Mouse (Mus musculus): ENCODE data around the gene Slc46a3. TPM values are rescaled to one million over a fixed set of nuclear protein-coding genes. Genes with fewer than 3 reads are reported as not detected.
A peak's percentile ranks its signal among the peaks of the same experiment; 100 is the strongest.

Slc46a3 gene
- polyA plus RNA-seq, 1 experiment from 2014 or later, result 4.0 TPM

GRCm38 (mm10) chr5:147868674-147869073 is 25.9 kb downstream of the Slc46a3 start:
- Histone ChIP-seq H3K9ac (ENCODE audit: low read length) (no peak overlapping the region), H3K4me1 (ENCODE audit: control insufficient read depth, insufficient read depth, low read length) (no peaks in the 10 kb centered on the region), H3K27ac (ENCODE audit: low read depth, low read length) (no peak overlapping the region), H3K9me3 (ENCODE audit: control insufficient read depth, low read length) (no peaks in the 10 kb centered on the region), H3K36me3 (ENCODE audit: control insufficient read depth, insufficient read depth, low read length) (peaks cover 19% of the 10 kb centered on the region), H3K27me3 (ENCODE audit: control insufficient read depth, insufficient read depth, low read length) (no peaks in the 10 kb centered on the region), H3K4me2 (ENCODE audit: low read depth) (no peak overlapping the region), H3K4me3 (ENCODE audit: low read depth, low read length) (no peak overlapping the region)
- DNase-seq (ENCODE audit: low spot score), result no peak
- WGBS, result 93% methylated on average over 4 of the region's 4 CpGs
- no peak for ATAC-seq (ENCODE audit: insufficient read depth, low FRiP score, low TSS enrichment)

GRCm38 (mm10) chr5:147860449-147861261 is 34.0 kb downstream of the Slc46a3 start, which contains the start of gene Pomp:
Gene Pomp, plus strand, starts transcription at chr5:147860461.
- no peaks in the 10 kb centered on the region for H3K9me3 ChIP-seq (ENCODE audit: control insufficient read depth, low read length)
- H3K27me3 ChIP-seq (ENCODE audit: control insufficient read depth, insufficient read depth, low read length), result no peaks in the 10 kb centered on the region
- H3K4me1 ChIP-seq (ENCODE audit: control insufficient read depth, insufficient read depth, low read length), result peaks cover 7% of the 10 kb centered on the region
- WGBS, result under 1% methylated on average over 63 of the region's 68 CpGs
- H3K4me2 ChIP-seq (ENCODE audit: low read depth), result peak within 1 kb of the TSS; percentile 81
- H3K9ac ChIP-seq (ENCODE audit: low read length), result peak within 1 kb of the TSS; percentile 89
- H3K27ac ChIP-seq (ENCODE audit: low read depth, low read length), result peak within 1 kb of the TSS; percentile 56; the same call in 1 of the 2 replicates
- peak; percentile 93 for DNase-seq (ENCODE audit: low spot score)
- ATAC-seq (ENCODE audit: insufficient read depth, low FRiP score, low TSS enrichment), result peak; percentile 92
- peaks cover 7% of the 10 kb centered on the region; the same call in 1 of the 2 replicates for H3K36me3 ChIP-seq (ENCODE audit: control insufficient read depth, insufficient read depth, low read length)
- H3K4me3 ChIP-seq (ENCODE audit: low read depth, low read length), result peak within 1 kb of the TSS; percentile 96

GRCm38 (mm10) chr5:147860076-147860448 is 34.6 kb downstream of the Slc46a3 start:
- ATAC-seq (ENCODE audit: insufficient read depth, low FRiP score, low TSS enrichment) (peak; percentile 36; the same call in 1 of the 2 replicates), DNase-seq (ENCODE audit: low spot score) (no peak)
- Histone ChIP-seq H3K9me3 (ENCODE audit: control insufficient read depth, low read length) (no peaks in the 10 kb centered on the region), H3K4me3 (ENCODE audit: low read depth, low read length) (peak overlapping the region; percentile 96), H3K27me3 (ENCODE audit: control insufficient read depth, insufficient read depth, low read length) (no peaks in the 10 kb centered on the region), H3K9ac (ENCODE audit: low read length) (peak overlapping the region; percentile 89), H3K4me1 (ENCODE audit: control insufficient read depth, insufficient read depth, low read length) (peaks cover 7% of the 10 kb centered on the region), H3K27ac (ENCODE audit: low read depth, low read length) (0 out of 2 replicates have a peak overlapping the region, but pooled peaks have one; percentile 56), H3K36me3 (ENCODE audit: control insufficient read depth, insufficient read depth, low read length) (peaks cover 6% of the 10 kb centered on the region; the same call in 1 of the 2 replicates), H3K4me2 (ENCODE audit: low read depth) (peak overlapping the region; percentile 81)
- 2% methylated on average over 18 of the region's 18 CpGs for WGBS

GRCm38 (mm10) chr5:147850194-147850593 is 44.4 kb downstream of the Slc46a3 start:
- ATAC-seq (ENCODE audit: insufficient read depth, low FRiP score, low TSS enrichment) (no peak), DNase-seq (ENCODE audit: low spot score) (no peak)
- no peaks in the 10 kb centered on the region for H3K4me1 ChIP-seq (ENCODE audit: control insufficient read depth, insufficient read depth, low read length)
- H3K4me3 ChIP-seq (ENCODE audit: low read depth, low read length), result no peak overlapping the region
- no peak overlapping the region for H3K27ac ChIP-seq (ENCODE audit: low read depth, low read length)
- no peak overlapping the region for H3K9ac ChIP-seq (ENCODE audit: low read length)
- no peaks in the 10 kb centered on the region for H3K27me3 ChIP-seq (ENCODE audit: control insufficient read depth, insufficient read depth, low read length)
- H3K36me3 ChIP-seq (ENCODE audit: control insufficient read depth, insufficient read depth, low read length), result no peaks in the 10 kb centered on the region
- WGBS, result 82% methylated on average over 7 of the region's 7 CpGs
- no peaks in the 10 kb centered on the region for H3K9me3 ChIP-seq (ENCODE audit: control insufficient read depth, low read length)
- no peak overlapping the region for H3K4me2 ChIP-seq (ENCODE audit: low read depth)

GRCm38 (mm10) chr5:147848164-147848863 is 46.3 kb downstream of the Slc46a3 start:
- H3K27ac ChIP-seq (ENCODE audit: low read depth, low read length), result no peak overlapping the region
- DNase-seq (ENCODE audit: low spot score) (peak; percentile 81), ATAC-seq (ENCODE audit: insufficient read depth, low FRiP score, low TSS enrichment) (no peak)
- no peaks in the 10 kb centered on the region for H3K9me3 ChIP-seq (ENCODE audit: control insufficient read depth, low read length)
- H3K4me1 ChIP-seq (ENCODE audit: control insufficient read depth, insufficient read depth, low read length), result no peaks in the 10 kb centered on the region
- H3K4me2 ChIP-seq (ENCODE audit: low read depth), result no peak overlapping the region
- no peaks in the 10 kb centered on the region for H3K36me3 ChIP-seq (ENCODE audit: control insufficient read depth, insufficient read depth, low read length)
- no peak overlapping the region for H3K9ac ChIP-seq (ENCODE audit: low read length)
- 25% methylated on average over 16 of the region's 16 CpGs for WGBS
- no peak overlapping the region for H3K4me3 ChIP-seq (ENCODE audit: low read depth, low read length)
- H3K27me3 ChIP-seq (ENCODE audit: control insufficient read depth, insufficient read depth, low read length), result no peaks in the 10 kb centered on the region

GRCm38 (mm10) chr5:147847361-147847760 is 47.3 kb downstream of the Slc46a3 start:
- Histone ChIP-seq H3K9ac (ENCODE audit: low read length) (no peak overlapping the region), H3K9me3 (ENCODE audit: control insufficient read depth, low read length) (no peaks in the 10 kb centered on the region), H3K27ac (ENCODE audit: low read depth, low read length) (no peak overlapping the region), H3K4me3 (ENCODE audit: low read depth, low read length) (no peak overlapping the region), H3K4me1 (ENCODE audit: control insufficient read depth, insufficient read depth, low read length) (no peaks in the 10 kb centered on the region), H3K36me3 (ENCODE audit: control insufficient read depth, insufficient read depth, low read length) (no peaks in the 10 kb centered on the region), H3K27me3 (ENCODE audit: control insufficient read depth, insufficient read depth, low read length) (no peaks in the 10 kb centered on the region), H3K4me2 (ENCODE audit: low read depth) (no peak overlapping the region)
- DNase-seq (ENCODE audit: low spot score), result no peak
- WGBS, result 83% methylated on average over 5 of the region's 5 CpGs
- ATAC-seq (ENCODE audit: insufficient read depth, low FRiP score, low TSS enrichment), result no peak

GRCm38 (mm10) chr5:147845319-147845718 is 49.3 kb downstream of the Slc46a3 start:
- DNase-seq (ENCODE audit: low spot score), result no peak
- no peaks in the 10 kb centered on the region for H3K4me1 ChIP-seq (ENCODE audit: control insufficient read depth, insufficient read depth, low read length)
- ATAC-seq (ENCODE audit: insufficient read depth, low FRiP score, low TSS enrichment), result no peak
- no peak overlapping the region for H3K4me3 ChIP-seq (ENCODE audit: low read depth, low read length)
- no peak overlapping the region for H3K27ac ChIP-seq (ENCODE audit: low read depth, low read length)
- no peak overlapping the region for H3K4me2 ChIP-seq (ENCODE audit: low read depth)
- H3K36me3 ChIP-seq (ENCODE audit: control insufficient read depth, insufficient read depth, low read length), result no peaks in the 10 kb centered on the region
- 84% methylated on average over 3 of the region's 3 CpGs for WGBS
- no peaks in the 10 kb centered on the region for H3K9me3 ChIP-seq (ENCODE audit: control insufficient read depth, low read length)
- H3K27me3 ChIP-seq (ENCODE audit: control insufficient read depth, insufficient read depth, low read length), result no peaks in the 10 kb centered on the region
- no peak overlapping the region for H3K9ac ChIP-seq (ENCODE audit: low read length)

GRCm38 (mm10) chr5:147843340-147843739 is 51.3 kb downstream of the Slc46a3 start:
- Histone ChIP-seq H3K4me2 (ENCODE audit: low read depth) (no peak overlapping the region), H3K4me3 (ENCODE audit: low read depth, low read length) (no peak overlapping the region), H3K9ac (ENCODE audit: low read length) (no peak overlapping the region), H3K4me1 (ENCODE audit: control insufficient read depth, insufficient read depth, low read length) (no peaks in the 10 kb centered on the region), H3K9me3 (ENCODE audit: control insufficient read depth, low read length) (no peaks in the 10 kb centered on the region), H3K36me3 (ENCODE audit: control insufficient read depth, insufficient read depth, low read length) (no peaks in the 10 kb centered on the region), H3K27ac (ENCODE audit: low read depth, low read length) (no peak overlapping the region), H3K27me3 (ENCODE audit: control insufficient read depth, insufficient read depth, low read length) (no peaks in the 10 kb centered on the region)
- DNase-seq (ENCODE audit: low spot score), result no peak
- no peak for ATAC-seq (ENCODE audit: insufficient read depth, low FRiP score, low TSS enrichment)
- WGBS, result 54% methylated on average over 7 of the region's 7 CpGs

Measured in neural tube, embryonic 11.5 days (tissue).